Mouse (Mus musculus): ENCODE measurements around the gene Rpl3l.
"Not testable (repeated sequence)": the region's sequence is repeated elsewhere in the genome, so short reads cannot be mapped to it uniquely, and the experiment has no call there.

Rpl3l gene

GRCm38 (mm10) chr17:24727618-24728017 lies at the start of gene Rpl3l:
Rpl3l (plus strand) TSS chr17:24727820.
- DNase-seq (ENCODE audit: low spot score): no peak

GRCm38 (mm10) chr17:24686514-24686913 lies 41.1 kb upstream of the Rpl3l start:
- no peak for DNase-seq (ENCODE audit: low spot score)

GRCm38 (mm10) chr17:24687146-24687595 lies 40.4 kb upstream of the Rpl3l start:
- DNase-seq (ENCODE audit: low spot score): no peak

- DNase-seq (ENCODE audit: low spot score): no peak
Measured at GRCm38 (mm10) chr17:24687599-24687998, 40.0 kb upstream of the Rpl3l start.

- no peak for DNase-seq (ENCODE audit: low spot score)
Measured at GRCm38 (mm10) chr17:24689251-24690081, 38.2 kb upstream of the Rpl3l start, which contains the start of gene Syngr3. Syngr3 (minus strand) TSS chr17:24689955.

- DNase-seq (ENCODE audit: low spot score): no peak
Measured at GRCm38 (mm10) chr17:24692385-24692784, 35.2 kb upstream of the Rpl3l start.

GRCm38 (mm10) chr17:24695326-24696010 lies 32.2 kb upstream of the Rpl3l start:
- no peak for DNase-seq (ENCODE audit: low spot score)

GRCm38 (mm10) chr17:24696011-24696697 lies 31.5 kb upstream of the Rpl3l start, which contains the start of the genes Gfer and Noxo1:
Gfer (minus strand) TSS chr17:24696156.
Noxo1 (plus strand) TSS chr17:24696234.
- DNase-seq (ENCODE audit: low spot score): peak; percentile 85

GRCm38 (mm10) chr17:24697985-24698384 lies 29.6 kb upstream of the Rpl3l start:
- no peak for DNase-seq (ENCODE audit: low spot score)

- no peak for DNase-seq (ENCODE audit: low spot score)
Measured at GRCm38 (mm10) chr17:24698715-24699114, 28.9 kb upstream of the Rpl3l start.

GRCm38 (mm10) chr17:24699473-24699872 lies 28.1 kb upstream of the Rpl3l start:
- DNase-seq (ENCODE audit: low spot score): no peak

- no peak for DNase-seq (ENCODE audit: low spot score)
Measured at GRCm38 (mm10) chr17:24701251-24701650, 26.4 kb upstream of the Rpl3l start.

- no peak for DNase-seq (ENCODE audit: low spot score)
Measured at GRCm38 (mm10) chr17:24705821-24706220, 21.8 kb upstream of the Rpl3l start.

- DNase-seq (ENCODE audit: low spot score): peak; percentile 82
Measured at GRCm38 (mm10) chr17:24706982-24707800, 20.4 kb upstream of the Rpl3l start, which contains the start of gene Tbl3. Tbl3 (minus strand) TSS chr17:24707660.

- DNase-seq (ENCODE audit: low spot score): no peak
Measured at GRCm38 (mm10) chr17:24707801-24708425, 19.7 kb upstream of the Rpl3l start.

GRCm38 (mm10) chr17:24708646-24709045 lies 19.0 kb upstream of the Rpl3l start:
- no peak for DNase-seq (ENCODE audit: low spot score)

- no peak for DNase-seq (ENCODE audit: low spot score)
Measured at GRCm38 (mm10) chr17:24715556-24715955, 12.1 kb upstream of the Rpl3l start.

- DNase-seq (ENCODE audit: low spot score): no peak
Measured at GRCm38 (mm10) chr17:24716166-24716682, 11.4 kb upstream of the Rpl3l start.

GRCm38 (mm10) chr17:24717943-24718342 lies 9.7 kb upstream of the Rpl3l start, which contains the start of the genes Rnf151 and Rps2:
Rnf151 (minus strand) TSS chr17:24718063.
Rps2 (plus strand) TSS chr17:24718116.
- DNase-seq (ENCODE audit: low spot score): no peak

GRCm38 (mm10) chr17:24718938-24719337 lies 8.7 kb upstream of the Rpl3l start:
- not testable (repeated sequence) for DNase-seq (ENCODE audit: low spot score)
